ENCODE assay signal across 8 mouse cellular contexts in genomic region chr7:45487861-45488292, GRCm38 (mm10). TPM values are rescaled to one million over a fixed set of nuclear protein-coding genes. Genes with fewer than 3 reads are reported as not detected.
DNase-seq lines count a peak whose midpoint lies in the region; ATAC-seq and TF ChIP-seq lines count a peak whose summit lies in the region.

No protein-coding gene starts in this region.

- DNase-seq in kidney, postnatal 14 days = no peak
- peak; percentile 41 for DNase-seq in embryonic facial prominence, embryonic 14.5 days (ENCODE audit: low spot score)
- no peak for DNase-seq in limb, embryonic 14.5 days (ENCODE audit: low spot score)
- peak; percentile 64 for DNase-seq in retina, postnatal 1 day
- DNase-seq in spleen, postnatal 4 days (ENCODE audit: low spot score in 2 of 2) = no peak
- no peak for DNase-seq in thymus, postnatal 10 days (ENCODE audit: low spot score in 2 of 2)

- peak overlapping the region; percentile 75 for H3K4me2 ChIP-seq in kidney, embryonic 15.5 days
- H3K4me2 ChIP-seq in embryonic facial prominence, embryonic 14.5 days (ENCODE audit: low read depth, low read length) = peak overlapping the region; percentile 59
- peak overlapping the region; percentile 64 for H3K4me2 ChIP-seq in limb, embryonic 14.5 days (replicated peaks; ENCODE audit: low read depth, low read length, severe bottlenecking)

- no peak for TF ChIP-seq POLR2A in limb, embryonic 14.5 days (IDR thresholded peaks at IDR 0.05; ENCODE audit: borderline replicate concordance, extremely low read depth, insufficient read depth, insufficient read length)

- H3K9ac ChIP-seq in kidney, embryonic 15.5 days = no peak overlapping the region
- peak overlapping the region; percentile 48 for H3K9ac ChIP-seq in embryonic facial prominence, embryonic 14.5 days (ENCODE audit: low read depth, low read length)
- H3K9ac ChIP-seq in limb, embryonic 14.5 days (ENCODE audit: low read depth, low read length, severe bottlenecking) = peak overlapping the region; percentile 54

- no peaks in the 10 kb centered on the region for H3K9me3 ChIP-seq in kidney, embryonic 15.5 days (replicated peaks)
- H3K9me3 ChIP-seq in embryonic facial prominence, embryonic 14.5 days (ENCODE audit: control insufficient read depth, low read length) = no peaks in the 10 kb centered on the region
- H3K9me3 ChIP-seq in limb, embryonic 14.5 days (ENCODE audit: control insufficient read depth, low read length) = no peaks in the 10 kb centered on the region

- H3K27ac ChIP-seq in kidney, embryonic 15.5 days = peak overlapping the region; percentile 78
- H3K27ac ChIP-seq in embryonic facial prominence, embryonic 14.5 days (replicated peaks; ENCODE audit: low read depth, low read length) = peak overlapping the region; percentile 74
- H3K27ac ChIP-seq in limb, embryonic 14.5 days (replicated peaks; ENCODE audit: low read depth, low read length) = peak overlapping the region; percentile 61

- ATAC-seq in kidney, embryonic 15.5 days (replicated peaks; ENCODE audit: low FRiP score) = peak; percentile 33; the same call in 1 of the 2 replicates
- ATAC-seq in embryonic facial prominence, embryonic 14.5 days (ENCODE audit: low read depth) = peak; percentile 45; the same call in 1 of the 2 replicates
- ATAC-seq in limb, embryonic 14.5 days (ENCODE audit: low FRiP score, low read depth) = peak; percentile 49
- ATAC-seq in CD4-positive, CD25-positive, alpha-beta regulatory T cell, adult 4 months = no peak

- WGBS in kidney, embryonic 15.5 days = 35% methylated on average over 11 of the region's 11 CpGs
- 29% methylated on average over 11 of the region's 11 CpGs for WGBS in embryonic facial prominence, embryonic 14.5 days
- 33% methylated on average over 11 of the region's 11 CpGs for WGBS in limb, embryonic 14.5 days

- H3K4me3 ChIP-seq in kidney, embryonic 15.5 days (replicated peaks) = peak overlapping the region; percentile 50
- peak overlapping the region; percentile 40 for H3K4me3 ChIP-seq in embryonic facial prominence, embryonic 14.5 days (ENCODE audit: low read depth, low read length)
- H3K4me3 ChIP-seq in limb, embryonic 14.5 days (replicated peaks; ENCODE audit: low read length) = peak overlapping the region; percentile 37

- peaks cover 34% of the 10 kb centered on the region for H3K4me1 ChIP-seq in kidney, embryonic 15.5 days
- H3K4me1 ChIP-seq in embryonic facial prominence, embryonic 14.5 days (ENCODE audit: control insufficient read depth, insufficient read depth, low read length) = peaks cover 5% of the 10 kb centered on the region; the same call in 1 of the 2 replicates
- H3K4me1 ChIP-seq in limb, embryonic 14.5 days (ENCODE audit: control insufficient read depth, insufficient read depth, low read length) = peaks cover 14% of the 10 kb centered on the region

- peaks cover 8% of the 10 kb centered on the region for H3K36me3 ChIP-seq in kidney, embryonic 15.5 days
- H3K36me3 ChIP-seq in embryonic facial prominence, embryonic 14.5 days (ENCODE audit: control insufficient read depth, insufficient read depth, low read length) = peaks cover 9% of the 10 kb centered on the region
- peaks cover 12% of the 10 kb centered on the region for H3K36me3 ChIP-seq in limb, embryonic 14.5 days (ENCODE audit: control insufficient read depth, insufficient read depth, low read length)

- H3K27me3 ChIP-seq in kidney, embryonic 15.5 days = no peaks in the 10 kb centered on the region
- no peaks in the 10 kb centered on the region for H3K27me3 ChIP-seq in embryonic facial prominence, embryonic 14.5 days (replicated peaks; ENCODE audit: control insufficient read depth, insufficient read depth, low read length)
- no peaks in the 10 kb centered on the region for H3K27me3 ChIP-seq in limb, embryonic 14.5 days (ENCODE audit: control insufficient read depth, insufficient read depth, low read length)

RNA-seq across cellular contexts. Expression of gene Dhdh, which starts 0.7 kb away (rescaled TPM):
- polyA plus RNA-seq in kidney, embryonic 15.5 days (2015; fragmentation: Nextera tagmentation; extraction: Ambion mirVana) = 3.3 and 3.5 TPM in 2 replicates
- polyA plus RNA-seq in embryonic facial prominence, embryonic 14.5 days (2014; fragmentation: Nextera tagmentation; extraction: Ambion mirVana) = 2.5 and 3.2 TPM in 2 replicates
- 2.4 and 2.9 TPM in 2 replicates for polyA plus RNA-seq in limb, embryonic 14.5 days (2012; rRNA removed)
- polyA plus RNA-seq in limb, embryonic 14.5 days (2014; fragmentation: Nextera tagmentation; extraction: Ambion mirVana) = 2.0 and 2.6 TPM in 2 replicates
- polyA plus RNA-seq in CD4-positive, CD25-positive, alpha-beta regulatory T cell, adult 4 months (2017; shearing (Covaris generic)) = 1 to 10 TPM; 1.1 to 2.7 TPM

RNA-seq across cellular contexts. Expression of gene Gm45808, which starts 1.3 kb away (rescaled TPM):
- not detected in 2 replicates for polyA plus RNA-seq in kidney, embryonic 15.5 days (2015; fragmentation: Nextera tagmentation; extraction: Ambion mirVana)
- polyA plus RNA-seq in embryonic facial prominence, embryonic 14.5 days (2014; fragmentation: Nextera tagmentation; extraction: Ambion mirVana) = not detected in 2 replicates
- polyA plus RNA-seq in limb, embryonic 14.5 days (2012; rRNA removed) = not detected in 2 replicates
- polyA plus RNA-seq in limb, embryonic 14.5 days (2014; fragmentation: Nextera tagmentation; extraction: Ambion mirVana) = not detected in 2 replicates
- polyA plus RNA-seq in CD4-positive, CD25-positive, alpha-beta regulatory T cell, adult 4 months (2017; shearing (Covaris generic)) = under 1 TPM in 1 of 2 experiments, not detected in 1; 0.62 TPM

RNA-seq across cellular contexts. Expression of gene Tulp2, which starts 6.2 kb away (rescaled TPM):
- 1.0 and 1.1 TPM in 2 replicates for polyA plus RNA-seq in kidney, embryonic 15.5 days (2015; fragmentation: Nextera tagmentation; extraction: Ambion mirVana)
- polyA plus RNA-seq in embryonic facial prominence, embryonic 14.5 days (2014; fragmentation: Nextera tagmentation; extraction: Ambion mirVana) = 1.2 and 1.5 TPM in 2 replicates
- 0.82 and 1.3 TPM in 2 replicates for polyA plus RNA-seq in limb, embryonic 14.5 days (2012; rRNA removed)
- 1.2 and 2.0 TPM in 2 replicates for polyA plus RNA-seq in limb, embryonic 14.5 days (2014; fragmentation: Nextera tagmentation; extraction: Ambion mirVana)
- polyA plus RNA-seq in CD4-positive, CD25-positive, alpha-beta regulatory T cell, adult 4 months (2017; shearing (Covaris generic)) = 1 to 10 TPM; 1.2 TPM

RNA-seq across cellular contexts. Expression of gene Bax, which starts 21.2 kb away (rescaled TPM):
- 184 and 195 TPM in 2 replicates for polyA plus RNA-seq in kidney, embryonic 15.5 days (2015; fragmentation: Nextera tagmentation; extraction: Ambion mirVana)
- polyA plus RNA-seq in embryonic facial prominence, embryonic 14.5 days (2014; fragmentation: Nextera tagmentation; extraction: Ambion mirVana) = 120 and 132 TPM in 2 replicates
- polyA plus RNA-seq in limb, embryonic 14.5 days (2012; rRNA removed) = 127 and 164 TPM in 2 replicates
- polyA plus RNA-seq in limb, embryonic 14.5 days (2014; fragmentation: Nextera tagmentation; extraction: Ambion mirVana) = 133 and 140 TPM in 2 replicates
- polyA plus RNA-seq in CD4-positive, CD25-positive, alpha-beta regulatory T cell, adult 4 months (2017; shearing (Covaris generic)) = 100 to 1,000 TPM; 146 to 164 TPM

RNA-seq across cellular contexts. Expression of gene Nucb1, which starts 22.3 kb away (rescaled TPM):
- 221 and 252 TPM in 2 replicates for polyA plus RNA-seq in kidney, embryonic 15.5 days (2015; fragmentation: Nextera tagmentation; extraction: Ambion mirVana)
- polyA plus RNA-seq in embryonic facial prominence, embryonic 14.5 days (2014; fragmentation: Nextera tagmentation; extraction: Ambion mirVana) = 209 and 236 TPM in 2 replicates
- polyA plus RNA-seq in limb, embryonic 14.5 days (2012; rRNA removed) = 293 and 299 TPM in 2 replicates
- polyA plus RNA-seq in limb, embryonic 14.5 days (2014; fragmentation: Nextera tagmentation; extraction: Ambion mirVana) = 239 and 254 TPM in 2 replicates
- polyA plus RNA-seq in CD4-positive, CD25-positive, alpha-beta regulatory T cell, adult 4 months (2017; shearing (Covaris generic)) = 100 to 1,000 TPM; 124 to 159 TPM

Comparison
In these comparisons a context has a peak if more than half of its experiments do, and no peak if none do; other contexts are left out.
1. DNase-seq: peak in embryonic facial prominence, embryonic 14.5 days (single experiment) and retina, postnatal 1 day (single experiment); none in kidney, postnatal 14 days (single experiment), limb, embryonic 14.5 days (single experiment), spleen, postnatal 4 days (0 of 2) and thymus, postnatal 10 days (0 of 2).
2. Peak in every context shown above with its lines, with median percentiles within 50 percentile points of each other: H3K27ac ChIP-seq, H3K4me2 ChIP-seq and H3K4me3 ChIP-seq.